Mouse (Mus musculus) kidney, adult 8-10 months (tissue): ENCODE results near the gene Ylpm1.

Experiments used
- DNase-seq, 2 experiments: peaks; one replicate each; pipeline ENCODE4 v3.0.0; 2022

Gene Ylpm1

GRCm38 (mm10) chr12:85110698-85111592 is 114.8 kb downstream of the Ylpm1 start, which contains the start of the genes Prox2 and Dlst:
Gene Prox2 (minus strand): TSS chr12:85110759.
Gene Dlst (plus strand): TSS chr12:85110833.
- DNase-seq, result peak; percentile 79 to 86

DNA sequence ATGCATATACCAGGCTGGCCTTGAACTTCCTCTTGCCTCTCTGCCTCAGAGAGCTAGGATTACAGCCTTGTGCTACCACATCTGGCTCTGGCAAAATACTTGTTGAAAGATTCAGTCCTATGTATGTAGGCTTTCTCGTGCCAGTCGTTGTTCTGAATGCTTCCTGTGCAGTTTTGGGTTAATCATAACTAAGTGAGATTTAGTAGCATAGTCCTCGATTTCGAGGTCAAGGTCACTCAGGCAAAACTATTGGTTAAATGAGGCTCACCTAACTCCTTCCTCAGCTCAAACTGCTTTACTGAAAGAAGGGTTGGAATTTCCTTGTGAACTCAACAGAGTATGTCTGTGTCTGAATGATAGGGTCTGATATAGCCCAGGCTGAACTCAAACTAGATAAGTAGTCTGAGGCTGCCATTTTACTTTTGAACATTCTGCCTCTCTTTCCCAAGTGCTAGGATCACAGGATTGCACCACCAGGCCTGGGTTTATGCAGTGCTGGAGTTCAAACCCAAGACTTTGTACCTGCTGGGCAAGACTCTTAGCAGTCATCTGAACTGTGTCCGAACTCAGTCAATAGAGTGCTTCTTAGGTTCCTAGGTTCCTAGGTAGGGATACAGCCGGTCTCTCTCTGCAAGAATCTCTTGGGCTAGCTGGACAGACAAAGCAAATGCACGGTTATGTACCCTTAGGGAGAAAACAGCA is 116.6 kb downstream of the Ylpm1 start:
- DNase-seq, result peak; percentile 37 to 41

GRCm38 (mm10) chr12:85113337-85113736 is 117.2 kb downstream of the Ylpm1 start:
- DNase-seq, result peak; percentile 64

DNA sequence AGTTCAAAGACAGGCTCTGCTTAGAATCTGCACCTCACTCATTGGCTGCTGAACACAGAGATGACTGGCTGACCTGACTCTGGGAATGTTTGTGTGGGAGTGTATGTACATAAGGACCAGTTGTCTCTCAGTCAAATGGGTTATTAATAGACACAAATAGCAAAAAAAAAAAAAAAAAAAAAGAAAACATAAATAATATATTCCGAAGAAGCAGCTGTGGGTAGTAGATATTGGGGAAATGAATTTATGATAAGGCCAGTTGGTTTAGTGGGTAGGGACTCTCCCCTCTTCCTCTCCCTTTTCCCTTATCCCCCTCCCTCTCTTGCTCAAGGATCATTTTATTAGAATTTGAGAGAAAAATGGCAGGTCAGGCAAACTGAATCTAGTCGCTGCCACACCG is 117.8 kb downstream of the Ylpm1 start:
- no peak for DNase-seq

DNA sequence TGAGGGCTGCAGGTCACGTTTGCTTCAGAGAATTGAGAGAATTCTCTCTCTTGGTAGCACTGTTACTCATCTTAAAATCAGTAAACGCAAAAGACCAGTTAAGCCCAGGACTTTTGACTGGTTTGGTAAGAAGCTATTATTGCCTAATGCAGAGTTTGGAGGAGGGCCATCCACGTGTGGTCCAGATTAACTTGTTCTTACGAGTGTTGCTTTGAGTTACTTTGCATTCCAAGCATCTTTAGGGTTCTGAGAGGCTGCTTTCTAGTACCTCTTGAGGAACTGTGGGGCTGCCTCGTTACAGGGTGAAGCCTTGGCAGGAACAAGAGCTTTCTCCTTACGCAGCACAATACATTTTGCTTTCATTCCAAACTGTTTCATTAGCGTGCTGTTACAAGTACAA is 119.6 kb downstream of the Ylpm1 start:
- DNase-seq, result no peak
